Mouse (Mus musculus): ENCODE data around the gene Ppm1e. TPM values are rescaled to one million over a fixed set of nuclear protein-coding genes. Genes with fewer than 3 reads are reported as not detected.

Ppm1e gene
- total and polyA plus RNA-seq, 2 experiments from 2014 or later, result 20.8 to 78.4 TPM

- Histone ChIP-seq H3K36me3 (ENCODE audit: insufficient read depth, low read length) (no peaks in the 10 kb centered on the region), H3K27me3 (ENCODE audit: insufficient read depth, low read length) (no peaks in the 10 kb centered on the region), H3K27ac (ENCODE audit: low read depth, low read length) (no peak overlapping the region), H3K9ac (replicated peaks; ENCODE audit: low read length, poor library complexity, severe bottlenecking) (no peak overlapping the region), H3K9me3 (ENCODE audit: low read length) (no peaks in the 10 kb centered on the region), H3K4me2 (ENCODE audit: low read depth, low read length, poor library complexity, severe bottlenecking) (no peak overlapping the region), H3K4me1 (ENCODE audit: insufficient read depth, low read length) (no peaks in the 10 kb centered on the region), H3K4me3 (ENCODE audit: low read depth, low read length) (no peak overlapping the region)
- ATAC-seq (ENCODE audit: low FRiP score) (no peak), DNase-seq (ENCODE audit: low spot score) (no peak)
- 90% methylated on average over 1 of the region's 1 CpGs for WGBS
- no peak for TF ChIP-seq CTCF (IDR thresholded peaks at IDR 0.05)
Measured at GRCm38 (mm10) chr11:87385676-87386075, 26.9 kb upstream of the Ppm1e start.

DNA sequence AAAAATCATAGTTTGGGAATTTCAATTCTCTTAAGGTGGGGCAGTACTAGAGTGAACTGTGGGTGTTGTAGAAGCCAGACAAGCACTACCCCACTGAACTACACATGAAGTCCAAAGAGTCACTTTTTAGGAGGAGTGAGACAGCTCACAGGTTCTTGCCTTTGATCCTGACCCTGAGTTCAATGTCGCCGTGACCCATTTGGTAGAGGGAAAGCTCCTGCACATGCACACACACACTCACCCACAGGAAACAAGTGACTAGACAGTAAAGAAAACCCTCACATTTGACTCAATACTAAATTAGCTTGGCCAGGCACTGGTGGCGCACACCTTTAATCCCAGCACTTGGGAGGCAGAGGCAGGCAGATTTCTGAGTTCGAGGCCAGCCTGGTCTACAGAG is 25.7 kb upstream of the Ppm1e start:
- no peak overlapping the region for H3K4me3 ChIP-seq (ENCODE audit: low read depth, low read length)
- no peaks in the 10 kb centered on the region for H3K27me3 ChIP-seq (ENCODE audit: insufficient read depth, low read length)
- WGBS, result 97% methylated on average over 4 of the region's 4 CpGs
- no peak overlapping the region for H3K9ac ChIP-seq (replicated peaks; ENCODE audit: low read length, poor library complexity, severe bottlenecking)
- DNase-seq (ENCODE audit: low spot score) (no peak), ATAC-seq (ENCODE audit: low FRiP score) (no peak)
- H3K4me2 ChIP-seq (ENCODE audit: low read depth, low read length, poor library complexity, severe bottlenecking), result no peak overlapping the region
- no peak overlapping the region for H3K27ac ChIP-seq (ENCODE audit: low read depth, low read length)
- no peaks in the 10 kb centered on the region for H3K4me1 ChIP-seq (ENCODE audit: insufficient read depth, low read length)
- H3K9me3 ChIP-seq (ENCODE audit: low read length), result no peaks in the 10 kb centered on the region
- no peak for TF ChIP-seq CTCF (IDR thresholded peaks at IDR 0.05)
- H3K36me3 ChIP-seq (ENCODE audit: insufficient read depth, low read length), result no peaks in the 10 kb centered on the region

DNA sequence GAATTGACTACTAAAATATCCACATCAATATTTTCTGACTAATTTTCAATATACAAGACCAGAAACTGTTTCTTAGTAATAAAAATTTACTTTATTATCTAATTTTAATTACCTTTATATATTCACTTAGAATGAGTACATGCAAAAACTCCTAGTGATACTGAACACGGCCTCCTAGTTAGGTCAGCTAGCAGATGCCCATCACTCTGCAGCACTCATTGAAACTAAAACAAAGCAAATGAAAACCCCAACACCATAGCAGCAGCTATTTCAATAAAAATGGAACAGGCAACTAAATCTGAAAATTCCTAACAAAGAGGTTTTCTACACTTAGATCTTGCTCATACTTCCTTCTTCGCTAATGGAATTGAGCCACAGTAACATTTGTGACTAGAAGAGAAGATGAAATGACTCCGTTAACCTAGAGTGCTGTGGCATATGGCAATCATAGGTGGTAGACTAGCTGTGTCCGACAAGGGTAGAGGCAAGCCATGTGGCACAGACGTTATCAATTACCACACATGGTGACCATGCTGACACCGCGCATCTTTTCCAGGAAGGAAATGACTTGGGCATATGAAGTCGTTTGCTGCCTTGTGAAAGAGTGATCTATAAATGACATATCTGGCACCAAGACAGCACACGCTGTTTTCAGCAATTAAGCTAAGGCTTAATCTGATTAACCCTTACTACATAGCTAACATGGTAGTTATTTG is 9.2 kb upstream of the Ppm1e start:
- H3K36me3 ChIP-seq (ENCODE audit: insufficient read depth, low read length), result no peaks in the 10 kb centered on the region
- no peak overlapping the region for H3K27ac ChIP-seq (ENCODE audit: low read depth, low read length)
- H3K4me1 ChIP-seq (ENCODE audit: insufficient read depth, low read length), result no peaks in the 10 kb centered on the region
- no peaks in the 10 kb centered on the region for H3K27me3 ChIP-seq (ENCODE audit: insufficient read depth, low read length)
- WGBS, result 74% methylated on average over 9 of the region's 9 CpGs
- ATAC-seq (ENCODE audit: low FRiP score) (no peak), DNase-seq (ENCODE audit: low spot score) (peak; percentile 65)
- no peak overlapping the region for H3K4me2 ChIP-seq (ENCODE audit: low read depth, low read length, poor library complexity, severe bottlenecking)
- TF ChIP-seq CTCF (IDR thresholded peaks at IDR 0.05), result no peak
- H3K9ac ChIP-seq (replicated peaks; ENCODE audit: low read length, poor library complexity, severe bottlenecking), result no peak overlapping the region
- H3K9me3 ChIP-seq (ENCODE audit: low read length), result no peaks in the 10 kb centered on the region
- no peak overlapping the region for H3K4me3 ChIP-seq (ENCODE audit: low read depth, low read length)

DNA sequence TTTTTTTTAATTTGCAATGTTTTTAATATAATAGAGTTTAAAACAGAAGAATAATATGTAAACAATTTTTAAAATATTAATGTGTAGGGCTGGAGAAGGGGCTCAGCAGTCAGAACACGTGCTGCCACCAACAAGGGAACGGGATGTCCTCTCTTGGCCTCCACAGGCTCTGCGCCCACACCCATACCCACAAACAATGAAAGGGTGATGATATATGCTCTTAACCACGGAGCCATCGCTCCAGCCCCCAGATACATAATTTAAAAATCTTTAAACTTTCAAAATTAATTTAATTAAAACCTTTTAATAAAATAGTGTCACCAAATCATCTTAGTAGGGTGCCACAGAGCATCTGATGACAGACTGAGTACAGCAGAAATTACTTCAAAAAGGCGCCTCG is 8.2 kb upstream of the Ppm1e start:
- H3K27ac ChIP-seq (ENCODE audit: low read depth, low read length), result no peak overlapping the region
- DNase-seq (ENCODE audit: low spot score), result no peak
- H3K4me2 ChIP-seq (ENCODE audit: low read depth, low read length, poor library complexity, severe bottlenecking), result no peak overlapping the region
- no peaks in the 10 kb centered on the region for H3K4me1 ChIP-seq (ENCODE audit: insufficient read depth, low read length)
- no peak overlapping the region for H3K9ac ChIP-seq (replicated peaks; ENCODE audit: low read length, poor library complexity, severe bottlenecking)
- H3K36me3 ChIP-seq (ENCODE audit: insufficient read depth, low read length), result no peaks in the 10 kb centered on the region
- no peak overlapping the region for H3K4me3 ChIP-seq (ENCODE audit: low read depth, low read length)
- no peak for ATAC-seq (ENCODE audit: low FRiP score)
- TF ChIP-seq CTCF (IDR thresholded peaks at IDR 0.05), result no peak
- WGBS, result 86% methylated on average over 7 of the region's 7 CpGs
- no peaks in the 10 kb centered on the region for H3K9me3 ChIP-seq (ENCODE audit: low read length)
- no peaks in the 10 kb centered on the region for H3K27me3 ChIP-seq (ENCODE audit: insufficient read depth, low read length)

GRCm38 (mm10) chr11:87365120-87365519 is 6.3 kb upstream of the Ppm1e start:
- H3K4me2 ChIP-seq (ENCODE audit: low read depth, low read length, poor library complexity, severe bottlenecking), result no peak overlapping the region
- no peak for TF ChIP-seq CTCF (IDR thresholded peaks at IDR 0.05)
- DNase-seq (ENCODE audit: low spot score) (no peak), ATAC-seq (ENCODE audit: low FRiP score) (no peak)
- H3K4me1 ChIP-seq (ENCODE audit: insufficient read depth, low read length), result no peaks in the 10 kb centered on the region
- H3K9ac ChIP-seq (replicated peaks; ENCODE audit: low read length, poor library complexity, severe bottlenecking), result no peak overlapping the region
- no peak overlapping the region for H3K27ac ChIP-seq (ENCODE audit: low read depth, low read length)
- no peaks in the 10 kb centered on the region for H3K9me3 ChIP-seq (ENCODE audit: low read length)
- WGBS, result 94% methylated on average over 5 of the region's 5 CpGs
- no peaks in the 10 kb centered on the region for H3K27me3 ChIP-seq (ENCODE audit: insufficient read depth, low read length)
- no peaks in the 10 kb centered on the region for H3K36me3 ChIP-seq (ENCODE audit: insufficient read depth, low read length)
- no peak overlapping the region for H3K4me3 ChIP-seq (ENCODE audit: low read depth, low read length)

DNA sequence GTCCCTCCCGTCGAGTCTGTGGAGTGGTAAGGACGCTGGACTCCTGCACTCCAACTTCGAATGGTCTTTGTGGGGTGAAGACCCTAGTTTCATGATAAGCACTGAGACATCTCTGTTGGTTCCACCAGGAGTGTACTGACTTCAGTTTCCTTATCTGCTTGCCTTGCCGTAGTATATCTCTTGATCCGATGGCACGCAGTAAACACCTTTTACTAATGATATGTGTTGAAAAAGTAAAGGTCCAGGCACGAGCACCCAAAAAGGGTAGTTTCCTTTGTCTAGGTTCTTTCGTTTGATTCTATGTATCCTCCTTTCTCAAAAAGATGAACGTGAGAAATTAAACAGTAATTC is 414 bp upstream of the Ppm1e start:
- no peaks in the 10 kb centered on the region for H3K36me3 ChIP-seq (ENCODE audit: insufficient read depth, low read length)
- H3K27ac ChIP-seq (ENCODE audit: low read depth, low read length), result peak overlapping the region; percentile 84
- H3K9me3 ChIP-seq (ENCODE audit: low read length), result no peaks in the 10 kb centered on the region
- peak overlapping the region; percentile 56 for H3K4me2 ChIP-seq (ENCODE audit: low read depth, low read length, poor library complexity, severe bottlenecking)
- H3K9ac ChIP-seq (replicated peaks; ENCODE audit: low read length, poor library complexity, severe bottlenecking), result no peak overlapping the region
- peak overlapping the region; percentile 98 for H3K4me3 ChIP-seq (ENCODE audit: low read depth, low read length)
- ATAC-seq (ENCODE audit: low FRiP score), result no peak
- 9% methylated on average over 10 of the region's 10 CpGs for WGBS
- no peak for DNase-seq (ENCODE audit: low spot score)
- no peaks in the 10 kb centered on the region for H3K27me3 ChIP-seq (ENCODE audit: insufficient read depth, low read length)
- no peaks in the 10 kb centered on the region for H3K4me1 ChIP-seq (ENCODE audit: insufficient read depth, low read length)
- no peak for TF ChIP-seq CTCF (IDR thresholded peaks at IDR 0.05)

All from midbrain, postnatal 0 days (tissue).